Mouse (Mus musculus): Measurements from ENCODE around the gene Slc43a3.
"Not testable (repeated sequence)": the region's sequence is repeated elsewhere in the genome, so short reads cannot be mapped to it uniquely, and the experiment has no call there.

Gene Slc43a3

DNA sequence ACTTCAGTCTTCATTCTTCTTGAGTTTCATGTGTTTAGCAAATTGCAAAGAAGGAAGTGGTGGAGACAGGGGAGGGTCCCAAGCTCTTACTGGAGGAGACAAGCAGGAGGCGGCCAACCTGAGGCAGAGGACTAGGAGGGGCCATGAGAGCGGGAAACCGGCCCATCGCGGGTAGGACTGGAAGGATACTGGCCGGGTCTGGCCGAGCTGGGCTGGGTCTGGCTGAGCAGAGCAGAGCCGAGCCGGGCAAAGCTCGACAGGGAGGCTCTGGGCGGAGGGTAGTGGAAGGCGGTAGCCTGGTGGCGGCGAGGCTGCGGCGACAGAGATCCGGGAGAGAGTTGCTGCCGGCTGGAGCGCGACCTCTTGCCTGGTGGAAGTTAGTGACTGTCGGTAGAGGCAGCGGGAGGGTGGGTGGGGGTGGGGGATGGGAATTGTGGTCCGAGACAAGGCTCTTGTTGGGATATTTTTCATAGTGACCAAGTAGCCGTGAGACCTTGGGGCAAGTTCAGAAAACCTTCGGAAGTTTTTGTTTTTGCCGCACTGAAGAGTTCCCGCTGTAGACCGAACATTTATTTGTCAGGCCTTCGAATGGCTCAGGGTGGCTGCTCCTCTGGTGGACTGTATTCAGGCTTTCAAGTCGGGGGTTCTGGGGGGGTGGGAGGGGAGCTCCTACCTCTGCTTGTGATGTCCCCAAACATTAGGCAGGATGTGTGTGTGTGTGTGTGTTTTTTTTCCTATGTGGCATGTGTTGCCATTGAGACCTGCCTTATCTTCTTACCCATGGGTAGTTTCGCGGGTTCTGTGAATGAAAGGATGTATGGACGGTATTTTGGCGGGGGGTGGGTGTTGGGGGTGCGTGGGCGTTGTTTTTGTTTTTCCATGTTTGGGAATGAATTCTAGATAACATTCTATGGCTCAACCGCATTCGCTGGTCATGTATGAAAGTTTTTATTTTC is at the start of gene Slc43a3:
Gene Slc43a3 (plus strand): TSS at position 106 of the 956 bp plus-strand sequence.
- in situ Hi-C loops (cut with MboI; ENCODE audit: low sequenced_read_pairs): no loop called here

DNA sequence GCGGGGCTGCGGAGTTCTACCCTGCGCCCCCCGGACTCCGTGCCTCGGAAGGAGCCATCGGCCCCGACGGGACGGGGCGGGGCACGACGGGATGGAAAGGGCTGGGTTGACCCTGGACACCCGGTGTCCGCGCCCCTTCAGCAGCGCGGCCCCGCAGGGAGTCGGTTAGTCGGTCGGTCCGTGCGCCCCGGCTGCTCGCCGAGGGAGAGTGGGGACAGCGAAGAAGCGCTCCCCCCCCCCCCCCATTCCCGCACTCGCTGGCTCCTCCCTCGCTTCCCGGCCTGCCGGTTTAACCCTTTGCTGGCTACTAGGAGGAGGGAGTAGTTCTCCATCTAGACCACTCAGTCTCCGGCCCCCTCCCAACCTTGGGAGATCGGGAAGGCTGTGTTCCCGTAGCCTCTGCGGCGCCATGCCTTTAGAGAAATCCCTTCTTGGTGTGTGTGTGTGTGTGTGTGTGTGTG is 49.5 kb upstream of the Slc43a3 start:
- in situ Hi-C loops (cut with MboI; ENCODE audit: low sequenced_read_pairs): no loop called here

- in situ Hi-C loops (cut with MboI; ENCODE audit: low sequenced_read_pairs): no loop called here
These were observed 48.7 kb upstream of the Slc43a3 start for GRCm38 (mm10) chr2:84887411-84888271.

GRCm38 (mm10) chr2:84888657-84889315 is 47.6 kb upstream of the Slc43a3 start:
- in situ Hi-C loops (cut with MboI; ENCODE audit: low sequenced_read_pairs): no loop called here

DNA sequence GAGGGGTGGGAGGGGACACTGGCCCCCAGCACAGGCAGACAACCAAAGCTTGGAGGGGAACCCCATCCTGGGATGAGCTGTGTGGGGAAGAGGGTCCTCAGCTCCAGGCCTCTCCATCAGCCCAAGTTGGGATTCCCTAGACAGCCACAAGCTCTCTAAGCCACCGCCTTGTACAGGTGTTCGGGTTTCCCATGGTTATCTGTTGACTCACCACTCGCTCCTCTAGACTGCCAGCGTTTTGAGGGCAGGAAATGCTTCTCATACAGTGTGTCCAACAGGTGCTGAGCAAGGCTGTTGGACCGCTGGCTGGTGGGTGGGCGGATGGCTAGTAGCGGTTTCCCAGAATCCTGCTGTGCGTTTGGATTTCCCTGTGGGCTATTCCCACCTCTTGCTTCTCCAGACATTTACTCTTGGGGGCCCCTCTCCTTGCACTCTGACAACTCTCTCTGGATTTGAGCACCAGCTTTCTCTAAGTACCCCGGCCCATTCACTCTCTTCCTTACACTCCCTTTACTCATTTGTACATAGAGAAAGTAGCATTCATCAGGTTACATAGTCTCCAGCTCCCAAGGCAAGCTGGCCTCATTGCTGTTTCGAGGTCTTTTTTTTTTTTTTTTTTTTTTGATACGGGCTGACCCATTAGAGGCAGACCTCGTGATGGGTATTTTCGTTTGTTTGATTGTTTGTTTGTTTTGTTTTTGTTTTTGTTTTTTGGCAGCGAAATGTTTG is 46.9 kb upstream of the Slc43a3 start:
- in situ Hi-C loops (cut with MboI; ENCODE audit: low sequenced_read_pairs): no loop called here

DNA sequence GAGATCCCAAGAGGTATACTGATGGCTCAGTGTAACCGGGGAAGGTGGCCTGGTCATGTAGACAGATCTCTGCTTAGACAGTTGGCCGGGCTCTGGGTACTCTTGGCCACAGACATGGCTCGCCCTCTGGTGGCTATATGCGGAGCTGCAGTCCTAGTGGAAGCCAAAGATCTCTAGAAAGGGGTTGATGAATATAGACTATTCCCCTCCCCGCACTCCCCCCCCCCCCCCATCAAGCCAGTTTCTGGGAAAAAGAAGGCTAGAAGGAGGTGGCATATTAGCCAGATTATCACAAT is 46.4 kb upstream of the Slc43a3 start:
- in situ Hi-C loops (cut with MboI; ENCODE audit: low sequenced_read_pairs): no loop called here

GRCm38 (mm10) chr2:84893359-84893758 is 43.0 kb upstream of the Slc43a3 start:
- in situ Hi-C loops (cut with MboI; ENCODE audit: low sequenced_read_pairs): no loop called here

GRCm38 (mm10) chr2:84895495-84896198 is 40.7 kb upstream of the Slc43a3 start:
- in situ Hi-C loops (cut with MboI; ENCODE audit: low sequenced_read_pairs): no loop called here

DNA sequence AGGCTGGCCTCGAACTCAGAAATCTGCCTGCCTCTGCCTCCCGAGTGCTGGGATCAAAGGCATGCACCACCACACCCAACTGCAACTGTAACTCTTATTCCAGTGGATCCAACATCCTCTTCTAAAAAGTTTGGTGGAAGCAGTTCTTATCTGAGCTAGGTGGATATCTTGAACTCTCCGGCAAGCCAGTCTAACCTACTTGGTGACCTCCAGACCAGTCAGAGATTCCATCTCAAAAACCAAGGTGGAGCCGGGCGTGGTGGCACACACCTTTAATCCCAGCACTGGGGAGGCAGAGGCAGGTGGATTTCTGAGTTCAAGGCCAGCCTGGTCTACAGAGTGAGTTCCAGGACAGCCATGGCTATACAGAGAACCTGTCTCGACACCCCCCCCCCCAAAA is 39.7 kb upstream of the Slc43a3 start:
- in situ Hi-C loops (cut with MboI; ENCODE audit: low sequenced_read_pairs): not testable (repeated sequence)

DNA sequence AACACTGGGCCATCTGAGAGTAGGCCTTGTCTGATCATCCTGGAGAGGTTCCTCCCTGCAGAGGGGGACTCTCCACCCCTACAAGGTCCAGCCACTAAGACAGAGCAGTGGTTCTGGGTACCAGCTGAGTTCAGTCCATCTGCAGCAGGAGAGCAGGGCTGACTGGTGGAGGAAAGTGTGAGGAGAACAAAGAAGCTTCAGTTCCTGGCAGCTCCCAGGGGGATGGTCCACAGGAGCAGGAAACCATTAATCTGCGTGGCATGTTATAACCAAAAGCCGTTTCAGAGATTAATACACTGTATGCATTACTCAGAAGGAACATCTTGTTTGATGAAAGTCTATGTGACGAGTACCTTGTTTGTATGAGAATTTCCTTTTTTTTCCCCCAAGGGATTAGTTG is 23.7 kb upstream of the Slc43a3 start:
- in situ Hi-C loops (cut with MboI; ENCODE audit: low sequenced_read_pairs): no loop called here

GRCm38 (mm10) chr2:84913881-84914280 is 22.5 kb upstream of the Slc43a3 start:
- in situ Hi-C loops (cut with MboI; ENCODE audit: low sequenced_read_pairs): no loop called here

DNA sequence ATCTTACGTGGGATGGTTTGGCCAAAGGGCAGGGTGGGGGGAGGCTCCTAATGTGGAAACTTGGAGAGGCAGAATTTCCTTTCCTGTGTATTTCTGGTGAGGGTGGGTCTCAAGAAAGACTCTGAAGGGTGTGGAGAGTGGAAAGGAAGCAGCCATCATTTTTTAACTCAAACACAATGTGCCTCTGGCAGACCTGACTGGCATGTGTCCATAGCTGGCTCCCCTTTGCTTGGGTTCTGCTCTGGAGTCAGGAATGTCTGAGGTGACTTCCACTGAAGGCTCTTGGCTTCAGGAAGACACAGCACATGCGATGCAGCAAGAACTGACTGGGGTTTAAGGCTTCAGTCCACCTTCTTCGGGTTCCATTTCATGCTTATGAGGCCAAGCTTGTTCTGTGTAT is 21.0 kb upstream of the Slc43a3 start:
- in situ Hi-C loops (cut with MboI; ENCODE audit: low sequenced_read_pairs): no loop called here

DNA sequence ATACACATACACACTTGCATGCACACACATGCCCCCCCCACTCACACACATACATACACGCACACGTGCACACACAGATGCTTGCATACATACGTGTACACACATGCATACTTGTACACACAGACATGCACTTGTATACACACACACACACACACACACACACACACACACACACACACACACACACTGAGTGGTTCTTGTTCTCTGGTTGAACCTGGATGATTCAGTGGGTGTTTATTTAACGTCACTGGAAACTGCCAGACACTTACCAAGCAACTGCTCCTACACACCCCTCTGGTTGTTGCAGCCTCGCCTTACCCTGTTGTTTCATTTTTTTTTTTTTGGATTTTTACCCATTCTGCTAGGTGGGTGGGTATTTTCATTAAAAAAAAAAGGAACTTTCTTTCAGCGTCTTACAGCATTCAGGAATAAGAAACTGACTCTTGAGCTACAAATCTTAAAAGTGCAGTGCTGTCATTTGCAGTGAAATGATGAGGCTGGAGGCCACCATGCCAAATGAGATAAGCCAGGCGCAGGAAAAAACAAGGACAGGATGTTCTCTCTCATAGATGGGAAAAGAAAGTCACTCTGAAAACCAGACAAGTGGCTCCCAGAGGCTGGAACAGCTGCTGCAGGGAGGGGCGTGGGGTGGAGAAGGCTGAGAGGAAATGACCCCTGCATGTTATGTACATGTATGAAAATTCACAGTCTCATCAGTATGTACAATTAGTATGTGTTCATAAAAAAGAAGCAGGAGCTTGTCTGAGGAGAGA is 19.6 kb upstream of the Slc43a3 start:
- in situ Hi-C loops (cut with MboI; ENCODE audit: low sequenced_read_pairs): no loop called here

GRCm38 (mm10) chr2:84918188-84918587 is 18.2 kb upstream of the Slc43a3 start:
- in situ Hi-C loops (cut with MboI; ENCODE audit: low sequenced_read_pairs): no loop called here

DNA sequence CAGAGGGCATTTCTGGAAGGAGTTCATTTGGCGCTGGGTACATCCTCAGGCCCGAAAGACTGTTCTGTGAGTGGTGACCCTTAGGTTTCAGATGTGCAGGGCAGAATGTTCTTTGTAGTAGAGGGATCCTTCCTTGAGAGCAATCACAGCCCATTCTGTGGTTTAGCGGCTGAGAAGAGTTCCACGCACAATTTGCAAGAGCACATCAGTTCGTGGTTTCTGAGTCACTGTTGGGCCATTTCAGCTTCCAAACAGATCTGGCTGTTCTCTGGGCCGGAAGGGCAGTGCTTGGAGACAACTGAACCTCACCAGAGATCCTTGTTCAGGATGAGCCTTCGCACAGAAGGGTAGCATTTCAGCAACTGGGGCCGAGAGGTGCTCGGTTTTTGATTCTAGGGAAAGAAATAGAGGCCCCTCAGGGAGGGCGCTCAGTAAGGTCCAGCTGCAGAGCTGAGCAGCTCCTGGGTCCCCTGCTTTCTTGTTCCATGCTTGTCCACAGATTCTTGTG is 16.7 kb upstream of the Slc43a3 start:
- in situ Hi-C loops (cut with MboI; ENCODE audit: low sequenced_read_pairs): no loop called here

DNA sequence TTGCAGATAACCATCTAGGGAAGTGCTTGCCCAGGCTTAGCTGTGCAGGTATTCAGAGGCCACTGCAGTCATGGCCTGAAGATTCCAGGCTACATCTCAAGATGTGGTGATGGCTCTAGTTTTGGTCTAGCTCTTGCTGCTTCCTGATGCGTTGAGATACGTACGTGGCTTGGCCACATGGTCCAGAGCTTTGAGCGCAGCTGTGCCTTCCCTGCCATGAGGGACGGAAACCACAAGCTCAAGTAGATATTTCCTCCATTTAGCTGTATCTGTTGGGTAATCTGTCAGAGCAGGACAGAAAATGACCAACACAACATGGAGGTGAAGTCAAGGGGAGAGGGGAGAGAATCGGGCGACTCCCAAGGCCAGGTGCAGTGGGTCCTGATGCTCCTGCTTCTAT is 6.2 kb upstream of the Slc43a3 start:
- in situ Hi-C loops (cut with MboI; ENCODE audit: low sequenced_read_pairs): no loop called here

DNA sequence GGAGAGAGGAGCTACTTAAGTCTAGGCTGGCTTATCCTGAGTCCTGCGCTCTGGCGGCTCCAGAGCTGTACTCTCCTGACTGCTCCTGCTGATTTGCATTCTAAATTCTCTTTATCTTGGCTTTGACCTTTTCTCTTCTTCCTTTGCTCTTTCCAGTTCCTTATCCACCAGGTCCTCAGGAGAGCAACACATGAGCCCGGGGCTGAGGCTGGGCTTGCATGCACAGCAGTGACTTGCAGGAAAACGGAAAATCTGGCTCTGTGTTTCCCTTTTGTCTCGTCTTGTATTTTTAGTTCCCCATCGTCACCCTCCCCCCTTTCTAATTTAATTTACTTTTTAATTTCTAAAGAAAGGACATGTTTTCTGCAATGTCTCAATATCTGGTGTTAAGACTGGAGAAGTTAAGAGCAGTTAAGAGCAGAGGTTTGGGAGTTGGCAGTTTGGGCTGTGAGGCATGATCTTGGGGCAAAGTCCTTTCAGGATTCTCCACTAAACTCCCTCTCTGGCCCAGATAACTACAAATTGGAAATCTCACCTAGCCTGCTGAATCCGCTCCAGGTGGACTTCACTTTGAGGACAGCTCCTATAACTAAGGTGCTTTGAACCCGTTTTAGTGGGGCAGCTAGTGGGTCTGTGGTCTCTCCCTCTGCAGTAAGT is 2.3 kb upstream of the Slc43a3 start:
- in situ Hi-C loops (cut with MboI; ENCODE audit: low sequenced_read_pairs): no loop called here

- in situ Hi-C loops (cut with MboI; ENCODE audit: low sequenced_read_pairs): no loop called here
These were observed 1.8 kb upstream of the Slc43a3 start for GRCm38 (mm10) chr2:84934649-84935007.

DNA sequence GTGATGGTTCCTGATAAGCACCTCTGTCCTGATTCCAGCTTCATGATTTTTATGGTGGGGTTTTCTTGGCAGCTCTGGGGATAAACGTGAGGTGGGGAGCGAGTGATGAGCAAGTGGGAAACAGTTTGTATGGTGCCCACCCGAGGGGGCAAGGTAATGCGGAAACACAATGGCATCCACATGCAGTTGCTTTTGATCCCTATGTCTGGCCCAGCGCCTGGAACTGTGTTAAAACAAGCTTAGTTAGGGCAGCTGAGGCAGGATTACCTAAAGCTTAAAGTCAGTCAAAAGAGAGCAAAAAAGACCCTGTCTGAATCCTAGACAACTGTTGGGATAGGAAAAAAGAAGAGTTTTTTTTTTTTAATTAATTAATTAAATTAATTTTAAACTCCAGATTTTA is 1.3 kb upstream of the Slc43a3 start:
- in situ Hi-C loops (cut with MboI; ENCODE audit: low sequenced_read_pairs): no loop called here
